Mouse (Mus musculus): ENCODE measurements at regions not wholly inside any gene's neighbourhood (a gene's known extent, or its start where the extent isn't known, plus 50 kb on each side); places are given as distances from the start of the nearest gene placed in this dataset.
A peak's percentile ranks its signal among the peaks of the same experiment; 100 is the strongest.

GRCm38 (mm10) chr2:159138603-159139002, 344.0 kb downstream of the Dhx35 start:
- DNase-seq (ENCODE audit: low read depth, low spot score) = no peak

DNA sequence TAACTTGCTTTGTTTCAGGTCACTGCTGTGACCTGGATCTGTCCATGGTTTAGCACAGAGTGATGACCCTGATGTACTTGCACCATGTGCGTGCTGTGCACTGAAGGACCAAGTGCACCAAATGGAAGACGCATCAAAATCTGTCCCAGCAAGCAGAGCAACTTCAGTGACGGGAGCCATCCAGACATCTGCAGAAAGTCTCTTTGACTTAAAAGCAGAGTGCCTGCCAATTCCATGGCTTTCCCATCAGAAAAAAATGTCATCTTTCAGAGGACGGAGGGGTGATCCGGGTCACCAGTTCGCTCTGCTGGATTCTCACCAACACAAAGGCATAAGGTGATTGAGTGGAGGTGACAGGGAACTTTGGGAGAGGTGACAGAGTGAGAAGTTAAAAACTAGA, 351.4 kb downstream of the Dhx35 start:
- no peak for DNase-seq (ENCODE audit: low read depth, low spot score)

DNA sequence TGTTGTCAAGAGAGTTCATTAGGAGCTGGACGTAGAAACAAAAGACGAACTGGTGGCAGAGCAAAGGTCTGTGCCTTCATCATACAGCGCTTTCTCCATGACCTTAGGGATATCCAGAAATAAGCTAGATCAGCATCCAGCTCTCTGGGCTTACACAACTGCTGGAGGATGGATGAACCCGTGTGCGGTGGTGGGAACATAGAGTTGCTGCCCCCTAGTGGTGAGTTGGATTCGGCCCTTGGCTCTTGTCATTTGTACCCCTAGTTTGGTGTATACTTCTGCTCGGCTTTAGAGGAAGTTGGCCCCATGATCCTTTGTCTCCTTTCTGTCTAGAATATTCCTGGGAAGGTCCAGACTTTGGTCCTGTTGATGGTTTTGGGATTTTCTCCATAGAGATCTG, 369.4 kb downstream of the Dhx35 start:
- DNase-seq (ENCODE audit: low read depth, low spot score) = peak; percentile 46

DNA sequence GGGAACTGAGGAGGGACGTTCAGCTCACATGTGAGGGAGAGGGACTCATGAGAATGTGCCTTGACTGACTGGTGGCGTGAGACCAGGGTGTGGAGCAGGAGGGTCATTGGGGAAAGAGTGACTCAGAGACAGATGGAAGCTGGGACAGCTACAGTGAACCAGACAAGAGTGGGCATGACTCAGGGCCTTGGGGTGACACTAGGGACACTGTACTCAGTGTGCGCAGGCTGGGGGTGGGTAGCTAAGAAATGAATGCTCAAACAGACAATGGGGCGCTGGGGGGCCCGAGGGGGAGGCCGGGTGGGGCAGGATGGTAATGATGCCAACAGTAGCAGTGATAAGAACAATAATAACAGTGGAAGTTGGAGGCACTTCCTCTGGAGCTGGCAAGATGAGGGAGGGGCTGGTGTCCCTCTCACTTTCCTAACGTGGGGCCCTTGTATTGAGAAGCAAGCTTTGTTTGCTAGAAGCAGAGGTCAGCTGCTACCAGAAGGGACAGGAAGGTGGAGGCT, 374.0 kb downstream of the Dhx35 start:
- no peak for DNase-seq (ENCODE audit: low read depth, low spot score)

GRCm38 (mm10) chr2:159196156-159196555, 401.5 kb downstream of the Dhx35 start:
- DNase-seq (ENCODE audit: low read depth, low spot score) = no peak

- no peak for DNase-seq (ENCODE audit: low read depth, low spot score)
These were observed 437.7 kb downstream of the Dhx35 start for GRCm38 (mm10) chr2:159232266-159232665.

DNA sequence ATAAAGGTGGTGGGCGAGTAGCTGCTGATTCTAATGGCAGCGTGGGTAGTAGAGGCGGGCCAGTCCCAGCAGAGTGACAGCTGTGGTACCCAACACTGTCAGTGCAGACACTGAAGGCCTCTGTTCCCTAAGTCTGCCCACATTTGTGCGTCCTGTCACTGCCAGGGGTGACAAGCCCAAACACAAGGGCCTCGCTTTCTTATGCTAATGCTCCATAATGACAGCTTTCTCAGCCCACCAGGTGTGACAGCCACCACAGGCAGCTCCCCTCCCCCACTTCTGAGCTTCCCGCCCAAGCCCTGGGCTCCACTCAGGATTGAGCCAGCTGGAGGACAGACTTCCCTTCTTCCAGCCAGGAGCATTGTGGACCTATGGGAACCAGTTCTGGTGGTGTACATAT, 440.4 kb downstream of the Dhx35 start:
- no peak for DNase-seq (ENCODE audit: low read depth, low spot score)

GRCm38 (mm10) chr2:159250065-159250464, 455.5 kb downstream of the Dhx35 start:
- no peak for DNase-seq (ENCODE audit: low read depth, low spot score)

DNA sequence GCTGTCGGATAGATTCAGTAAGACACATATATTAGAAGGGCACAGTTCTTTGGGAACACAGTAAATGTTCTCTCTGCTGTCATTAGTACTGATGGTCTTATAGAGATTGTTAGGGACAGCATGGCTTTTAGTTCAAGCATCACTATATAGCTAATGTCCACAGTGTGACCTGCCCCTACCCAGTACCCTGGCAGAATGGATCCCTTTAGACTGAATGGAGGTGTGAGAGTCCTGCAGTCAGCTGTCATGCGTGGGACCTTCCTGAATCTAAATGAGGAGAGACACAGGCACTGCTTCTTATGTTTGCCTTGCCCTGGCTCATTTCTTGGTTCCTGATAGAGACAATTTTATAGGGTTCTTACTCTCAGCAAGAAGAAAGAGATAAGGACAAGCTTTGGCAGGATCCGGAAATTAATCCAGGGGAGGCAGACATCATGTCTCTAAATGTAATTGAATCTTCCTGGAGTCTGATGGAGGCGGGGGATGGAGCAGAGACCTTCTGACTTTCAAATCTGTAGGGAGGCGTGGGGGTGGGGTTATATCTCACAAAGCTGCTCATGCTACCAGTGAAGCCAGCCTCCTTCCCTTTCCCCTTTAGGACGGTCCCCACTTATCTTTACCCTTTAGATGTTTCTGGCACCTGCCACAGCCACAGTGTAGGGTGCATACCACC, 456.5 kb downstream of the Dhx35 start:
- DNase-seq (ENCODE audit: low read depth, low spot score) = no peak

DNA sequence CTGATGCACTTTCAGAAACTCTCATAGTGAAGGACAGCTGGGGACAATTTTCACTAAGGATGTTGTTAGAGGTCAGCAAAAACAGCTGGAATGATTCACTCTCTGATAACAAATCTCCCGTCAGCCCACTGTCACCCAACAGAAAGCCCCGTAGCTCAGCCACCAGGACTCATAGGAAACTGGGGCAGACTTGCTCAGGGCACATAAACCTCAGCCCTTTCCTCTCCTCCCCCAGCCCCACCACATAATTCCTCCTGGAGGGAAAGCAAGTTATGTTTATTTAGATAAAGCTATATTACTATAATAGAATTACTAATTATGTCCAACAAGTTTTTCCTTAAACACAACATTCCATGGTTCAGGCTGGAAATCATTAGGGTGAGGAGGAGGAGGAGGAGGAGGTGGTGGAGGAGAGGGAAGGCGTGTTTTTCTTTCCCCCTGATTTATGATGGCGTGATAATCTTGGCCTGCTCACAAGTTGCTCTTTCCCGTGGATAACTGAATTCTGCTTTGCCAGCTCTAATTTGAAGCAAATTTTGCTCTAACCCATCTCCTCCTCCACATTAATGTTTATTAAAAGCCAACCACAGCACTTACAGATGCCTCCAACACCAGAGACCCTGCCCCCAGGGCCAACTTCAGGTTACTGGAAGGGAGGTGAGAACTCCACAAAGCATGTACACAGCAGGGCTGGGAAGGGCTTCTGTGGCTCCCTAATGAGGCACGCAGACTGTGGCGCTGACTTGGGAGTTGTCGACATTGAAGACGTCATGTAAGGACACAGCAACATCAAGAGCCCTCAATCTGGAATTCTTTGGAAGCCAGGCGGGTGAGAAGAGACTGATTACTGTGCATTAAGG, 475.8 kb downstream of the Dhx35 start:
- peak; percentile 61 for DNase-seq (ENCODE audit: low read depth, low spot score)

DNA sequence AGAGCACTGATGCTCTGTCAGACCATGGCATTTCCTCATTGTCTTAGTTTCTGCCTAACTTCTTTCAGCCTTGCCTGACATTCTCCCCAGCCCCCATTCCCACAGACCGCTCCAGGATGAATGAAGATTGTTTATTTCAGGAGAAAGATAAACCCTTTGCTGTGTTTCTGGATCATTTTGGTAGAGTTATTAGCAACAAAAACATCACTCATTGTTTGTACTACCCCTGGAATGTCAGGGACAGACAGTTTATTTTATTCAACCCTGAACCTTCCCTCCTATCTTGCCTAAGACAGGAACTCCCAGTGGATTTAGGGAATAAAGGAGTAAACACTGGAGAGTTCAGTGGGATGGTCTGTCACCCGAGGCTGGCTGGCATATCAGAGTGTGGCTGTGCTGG, 484.3 kb downstream of the Dhx35 start:
- DNase-seq (ENCODE audit: low read depth, low spot score) = no peak

DNA sequence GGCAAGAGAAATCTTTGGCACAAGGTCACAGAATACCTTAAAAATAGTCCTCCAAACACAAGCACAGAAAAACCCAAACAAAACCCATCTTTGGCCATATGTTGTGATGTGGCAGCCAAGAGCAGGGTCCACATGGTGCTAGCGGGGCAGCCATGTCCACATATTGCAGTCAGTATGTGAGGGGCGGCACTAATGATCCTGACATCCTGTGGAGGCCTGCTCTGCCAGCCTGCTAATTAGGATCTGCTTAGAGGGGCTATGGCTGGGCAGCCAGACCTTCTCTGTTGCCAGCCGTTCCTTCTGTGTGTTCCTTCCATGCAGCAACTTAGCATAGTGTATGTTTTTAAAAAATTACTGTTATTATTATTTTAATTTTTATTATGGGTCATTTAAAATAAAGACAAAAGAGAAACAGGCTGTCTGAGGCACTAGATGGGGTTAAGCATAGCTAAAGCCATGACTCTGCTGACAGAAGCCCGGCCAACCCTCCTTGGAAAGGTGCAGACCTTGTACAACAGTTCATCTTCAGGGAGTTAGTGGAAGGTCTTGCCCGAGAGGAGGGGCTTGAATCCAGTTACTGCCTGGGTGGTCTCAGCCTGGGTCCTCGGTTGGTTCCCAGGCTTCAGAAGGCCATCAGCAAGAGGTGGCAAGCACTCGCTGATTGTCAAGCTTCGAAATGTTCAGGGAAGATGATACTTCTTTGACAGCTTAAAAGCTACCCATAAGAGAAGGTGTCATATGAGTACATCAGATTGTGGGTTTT, 487.1 kb downstream of the Dhx35 start:
- DNase-seq (ENCODE audit: low read depth, low spot score) = no peak

- DNase-seq (ENCODE audit: low read depth, low spot score) = no peak
These were observed 489.5 kb downstream of the Dhx35 start for GRCm38 (mm10) chr2:159284100-159284499.

- no peak for DNase-seq (ENCODE audit: low read depth, low spot score)
These were observed 490.1 kb downstream of the Dhx35 start for GRCm38 (mm10) chr2:159284525-159285189.

DNA sequence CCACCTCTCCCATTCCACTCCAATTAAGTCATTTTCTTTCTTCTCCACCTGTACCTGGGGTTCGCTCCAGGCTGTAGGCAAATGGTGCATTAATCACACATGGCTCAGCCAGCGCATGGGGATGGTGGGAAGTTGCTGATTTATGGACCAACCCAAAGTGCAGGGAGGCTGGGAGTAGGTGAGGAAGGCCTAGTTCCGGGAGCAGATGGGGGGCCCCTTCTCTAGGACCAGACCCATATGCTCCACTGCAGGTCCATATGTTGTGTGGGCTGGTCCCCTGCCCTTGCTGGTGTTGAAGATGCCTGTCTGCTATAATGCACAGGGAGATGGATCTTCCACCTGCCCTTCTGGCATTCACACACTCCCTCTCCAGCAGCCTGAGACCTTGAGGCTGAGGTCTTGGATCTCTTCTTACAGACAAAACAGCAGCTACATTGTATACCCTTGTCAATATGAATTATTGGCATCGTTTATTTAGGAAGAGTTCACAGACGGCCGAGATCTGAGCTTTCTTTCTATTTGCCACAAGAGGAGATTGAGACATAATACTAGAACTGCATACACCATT, 493.5 kb downstream of the Dhx35 start:
- DNase-seq (ENCODE audit: low read depth, low spot score) = no peak

DNA sequence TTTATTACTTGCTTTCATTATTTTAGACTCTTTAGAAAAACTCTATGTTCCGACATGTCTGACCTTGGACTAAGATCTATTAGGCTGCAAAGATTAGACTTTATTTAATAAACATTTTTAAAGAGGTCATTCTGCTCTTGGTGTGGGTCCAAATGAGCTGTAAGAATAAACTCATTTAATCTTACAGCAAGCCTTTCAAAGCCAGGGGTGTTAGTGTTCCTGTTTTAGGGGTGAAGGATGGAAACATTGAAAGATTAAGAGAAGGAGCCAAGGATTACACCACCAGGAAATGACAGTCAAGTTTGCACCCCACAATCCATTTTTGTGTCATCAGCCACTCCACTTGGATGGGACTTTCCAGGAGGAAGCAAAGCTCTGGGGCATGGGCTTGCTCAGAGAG, 495.5 kb downstream of the Dhx35 start:
- DNase-seq (ENCODE audit: low read depth, low spot score) = no peak

GRCm38 (mm10) chr2:159307001-159307400, 512.4 kb downstream of the Dhx35 start:
- DNase-seq (ENCODE audit: low read depth, low spot score) = no peak

DNA sequence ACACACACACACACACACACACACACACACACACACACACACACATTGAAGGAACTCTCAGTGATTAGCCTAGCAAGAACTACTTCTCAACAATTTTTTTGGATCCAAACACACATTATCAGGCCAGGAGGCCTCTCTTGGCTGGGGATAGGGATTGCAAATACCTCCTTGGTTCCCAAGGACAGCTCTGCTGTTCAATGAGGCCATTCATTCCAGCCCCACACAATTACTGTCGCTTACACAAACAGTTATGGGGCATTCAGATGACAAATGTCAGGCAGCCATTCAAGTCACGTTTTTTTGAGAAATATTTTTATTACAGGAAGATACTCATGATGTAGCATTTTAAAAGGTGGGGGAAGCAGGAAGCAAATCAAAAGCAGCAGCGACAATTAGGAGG, 540.1 kb downstream of the Dhx35 start:
- DNase-seq (ENCODE audit: low read depth, low spot score) = no peak

GRCm38 (mm10) chr2:159336646-159337045, 542.0 kb downstream of the Dhx35 start:
- no peak for DNase-seq (ENCODE audit: low read depth, low spot score)

DNA sequence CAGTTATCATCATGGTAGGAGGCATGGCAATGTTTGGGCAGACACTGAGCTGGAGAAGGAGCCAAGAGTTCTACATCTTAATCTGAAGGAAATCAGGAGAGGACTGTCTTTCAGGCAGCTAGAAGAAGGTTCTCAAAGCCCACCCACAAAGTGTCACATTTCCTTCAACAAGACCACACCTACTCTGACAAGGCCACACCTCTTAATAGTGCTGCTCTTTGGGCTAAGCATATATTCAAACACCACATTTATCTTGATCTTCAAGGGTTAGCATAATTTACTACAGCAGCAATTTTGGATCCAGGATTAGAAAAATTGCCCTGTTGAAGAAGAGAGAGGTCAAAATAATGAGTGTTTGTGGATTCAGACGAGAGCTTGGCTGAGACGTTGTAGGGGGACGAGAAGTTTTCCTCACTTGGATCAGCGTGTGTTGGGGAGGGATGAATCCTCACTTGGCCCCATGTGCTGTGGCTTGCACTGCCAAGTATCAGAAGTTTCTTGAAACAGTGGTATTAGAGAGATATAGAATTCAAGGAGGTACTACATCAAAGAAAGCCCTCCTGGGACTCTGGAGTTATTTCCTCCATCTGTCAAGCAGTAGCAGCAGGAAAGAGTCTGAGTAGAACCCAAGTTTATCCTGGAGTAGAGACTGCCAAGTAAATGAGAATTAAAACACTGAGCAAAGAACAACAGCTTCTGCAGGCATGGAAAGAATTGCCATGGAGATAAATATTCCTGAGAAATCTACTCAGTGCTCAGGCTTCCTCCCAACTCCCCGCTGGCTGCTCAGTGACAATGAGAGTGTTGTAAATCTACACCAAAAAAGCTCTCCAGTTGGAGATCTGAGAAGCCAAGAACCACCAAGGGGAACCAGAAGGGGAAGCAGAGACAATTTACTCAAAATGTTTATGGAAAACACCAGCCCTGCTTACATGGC, 549.3 kb downstream of the Dhx35 start:
- peak; percentile 6 for DNase-seq (ENCODE audit: low read depth, low spot score)

Measured in mesoderm, embryonic 11.5 days (tissue).